Mouse (Mus musculus): ENCODE measurements around the gene Atp11b.

DNA sequence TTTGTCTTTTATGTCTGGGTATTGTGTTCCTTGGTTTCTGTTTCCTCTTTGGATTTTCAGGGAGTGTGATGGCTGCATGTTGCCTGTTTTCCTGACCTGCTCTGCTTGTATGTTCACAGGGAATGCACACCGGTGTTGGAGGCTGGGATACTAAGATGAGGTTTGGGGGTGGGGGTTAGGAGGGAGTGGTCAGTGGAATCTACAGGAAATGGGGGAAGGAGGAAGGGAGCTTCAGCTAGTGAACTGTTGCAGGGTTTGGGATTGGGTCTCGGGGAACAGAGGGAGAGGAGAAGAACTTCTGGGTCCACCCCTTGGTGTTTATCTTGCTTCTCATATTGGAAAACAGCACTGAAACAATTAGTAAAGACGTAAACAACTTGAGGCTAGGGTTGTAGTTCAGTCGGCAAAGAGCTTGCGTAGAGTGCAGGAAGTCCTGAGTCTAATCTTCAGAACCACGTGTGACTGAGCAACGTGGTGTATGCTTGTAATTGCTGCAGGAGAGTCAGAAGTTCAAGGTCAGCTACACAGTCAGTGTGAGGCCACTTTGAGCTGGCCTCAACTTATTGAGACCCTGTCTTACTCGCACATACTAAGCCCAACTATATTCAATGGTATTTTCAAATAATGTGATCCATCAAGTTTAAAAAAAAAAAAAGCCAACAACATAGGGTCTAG is 34.2 kb upstream of the Atp11b start:
- no peak for TF ChIP-seq CTCF (IDR thresholded peaks at IDR 0.05)
- no peak for TF ChIP-seq EP300 (IDR thresholded peaks at IDR 0.05)

All from lung, postnatal 0 days (tissue).